Mouse (Mus musculus) myocyte (in vitro differentiated cells): ENCODE measurements around the gene Slc34a3. TPM values are rescaled to one million over a fixed set of nuclear protein-coding genes. Genes with fewer than 3 reads are reported as not detected.

ENCODE experiments used
- H3K27me3 ChIP-seq: one replicate; pipeline ENCODE4 v1.6.1; 2011; ENCODE audit not compliant: control insufficient read depth, insufficient read depth, insufficient read length
- H3K36me3 ChIP-seq: one replicate; pipeline ENCODE4 v1.6.1; 2011; ENCODE audit not compliant: control insufficient read depth, insufficient read depth
- H3K4me2 ChIP-seq: one replicate; pipeline ENCODE4 v1.6.1; 2011; ENCODE audit warnings: low read depth, control low read depth
- H3K4me3 ChIP-seq: one replicate; pipeline ENCODE4 v1.5.1; 2011; ENCODE audit warnings: mild to moderate bottlenecking, control low read depth, moderate library complexity
- H3K79me2 ChIP-seq: one replicate; pipeline ENCODE4 v1.6.1; 2011; ENCODE audit not compliant: control insufficient read depth, insufficient read depth
- H3ac ChIP-seq: one replicate; pipeline ENCODE4 v1.6.1; 2011; ENCODE audit not compliant: control insufficient read depth, insufficient read length
- CEBPB ChIP-seq: IDR thresholded peaks from 2 replicates; pipeline ENCODE4 v1.6.1; 2011; ENCODE audit warnings: mild to moderate bottlenecking, moderate library complexity; ENCODE audit not compliant: poor library complexity, insufficient read depth, severe bottlenecking
- E2F4 ChIP-seq: IDR thresholded peaks from one replicate; pipeline ENCODE4 v1.6.1; 2011; ENCODE audit warnings: mild to moderate bottlenecking, control low read depth, moderate library complexity; ENCODE audit not compliant: insufficient read depth
- MAX ChIP-seq: IDR thresholded peaks from one replicate; pipeline ENCODE4 v1.6.1; 2011; ENCODE audit warnings: low read depth, mild to moderate bottlenecking, control low read depth
- MYOD1 ChIP-seq, 3 experiments: IDR thresholded peaks; one replicate each; pipeline ENCODE4 v1.6.1; 2011; ENCODE audit warnings: control low read depth in 2 of 3, low read depth in 2 of 3, mild to moderate bottlenecking in 2 of 3, moderate library complexity in 1 of 3; ENCODE audit not compliant: insufficient read length in 2 of 3, control insufficient read depth in 1 of 3
- MYOG ChIP-seq, 3 experiments: IDR thresholded peaks; one replicate each; pipeline ENCODE4 v1.6.1; 2011; ENCODE audit warnings: control low read depth in 2 of 3, low read depth in 2 of 3, mild to moderate bottlenecking in 2 of 3; ENCODE audit not compliant: insufficient read length in 2 of 3, control insufficient read depth in 1 of 3, insufficient read depth in 1 of 3
- POLR2A ChIP-seq: IDR thresholded peaks from one replicate; pipeline ENCODE4 v1.6.1; 2011; ENCODE audit warnings: low read depth, mild to moderate bottlenecking, control low read depth, moderate library complexity; ENCODE audit not compliant: insufficient read length
- POLR2AphosphoS2 ChIP-seq: IDR thresholded peaks from one replicate; pipeline ENCODE4 v1.6.1; 2011; ENCODE audit warnings: low read depth, control low read depth; ENCODE audit not compliant: insufficient read length
- REST ChIP-seq: IDR thresholded peaks from one replicate; pipeline ENCODE4 v1.6.1; 2011; ENCODE audit warnings: mild to moderate bottlenecking, control low read depth, moderate library complexity; ENCODE audit not compliant: insufficient read depth, insufficient read length
- SRF ChIP-seq: IDR thresholded peaks from one replicate; pipeline ENCODE4 v1.6.1; 2011; ENCODE audit warnings: low read depth; ENCODE audit not compliant: control insufficient read depth, insufficient read length
- TCF12 ChIP-seq: IDR thresholded peaks from one replicate; pipeline ENCODE4 v1.6.1; 2011; ENCODE audit warnings: mild to moderate bottlenecking, control low read depth; ENCODE audit not compliant: poor library complexity, insufficient read depth, severe bottlenecking
- TCF3 ChIP-seq: IDR thresholded peaks from one replicate; pipeline ENCODE4 v1.6.1; 2011; ENCODE audit warnings: low read depth, control low read depth; ENCODE audit not compliant: insufficient read length
- USF1 ChIP-seq: IDR thresholded peaks from one replicate; pipeline ENCODE4 v1.6.1; 2011; ENCODE audit warnings: low read depth, mild to moderate bottlenecking, control low read depth, moderate library complexity
- polyA plus RNA-seq: library from polyadenylated mRNA; unstranded; fragments of >200 nt; fragmentation: generic; extraction: Trizol; gene quantifications from one replicate; pipeline ENCODE4 v1.2.1, GENCODE M21; 2012; ENCODE audit warnings: missing spikeins

Gene Slc34a3
- polyA plus RNA-seq, 1 experiment = not detected

GRCm38 (mm10) chr2:25264851-25265250, 30.7 kb upstream of the Slc34a3 start:
- Histone ChIP-seq H3K4me3 (peak overlapping the region; percentile 28), H3K36me3 (no peaks in the 10 kb centered on the region), H3K4me2 (peak overlapping the region; percentile 77), H3ac (no peak overlapping the region), H3K79me2 (no peaks in the 10 kb centered on the region), H3K27me3 (no peaks in the 10 kb centered on the region)
- TF ChIP-seq POLR2AphosphoS2 = no peak
- TF ChIP-seq MAX = no peak
- TF ChIP-seq MYOG (IDR thresholded peaks at IDR 0.05; ENCODE audit: control insufficient read depth in 1 of 3, insufficient read depth in 1 of 3, insufficient read length in 2 of 3, low read depth in 2 of 3) = no peak
- TF ChIP-seq MYOD1 (IDR thresholded peaks at IDR 0.05; ENCODE audit: control insufficient read depth in 1 of 3, insufficient read length in 2 of 3, low read depth in 2 of 3) = no peak
- no peak for TF ChIP-seq TCF12
- TF ChIP-seq CEBPB = no peak

- peak overlapping the region; percentile 77 for H3K4me2 ChIP-seq
- H3K79me2 ChIP-seq = no peaks in the 10 kb centered on the region
- TF ChIP-seq POLR2AphosphoS2 (no peak), TCF3 (no peak), MYOG (IDR thresholded peaks at IDR 0.05; ENCODE audit: control insufficient read depth in 1 of 3, insufficient read depth in 1 of 3, insufficient read length in 2 of 3, low read depth in 2 of 3) (no peak), MAX (no peak), REST (no peak), USF1 (no peak), SRF (no peak), MYOD1 (IDR thresholded peaks at IDR 0.05; ENCODE audit: control insufficient read depth in 1 of 3, insufficient read length in 2 of 3, low read depth in 2 of 3) (no peak), TCF12 (no peak), POLR2A (no peak), E2F4 (no peak), CEBPB (no peak)
- H3K27me3 ChIP-seq = no peaks in the 10 kb centered on the region
- no peaks in the 10 kb centered on the region for H3K36me3 ChIP-seq
- no peak overlapping the region for H3ac ChIP-seq
- peak overlapping the region; percentile 28 for H3K4me3 ChIP-seq
These were observed 30.1 kb upstream of the Slc34a3 start for GRCm38 (mm10) chr2:25264286-25264660.

- Histone ChIP-seq H3K36me3 (no peaks in the 10 kb centered on the region), H3K27me3 (no peaks in the 10 kb centered on the region), H3K79me2 (no peaks in the 10 kb centered on the region), H3K4me2 (peak overlapping the region; percentile 77), H3ac (peak overlapping the region; percentile 18), H3K4me3 (peak overlapping the region; percentile 28)
- no peak for TF ChIP-seq MYOD1 (IDR thresholded peaks at IDR 0.05; ENCODE audit: control insufficient read depth in 1 of 3, insufficient read length in 2 of 3, low read depth in 2 of 3)
- no peak for TF ChIP-seq USF1
- TF ChIP-seq TCF12 = no peak
- no peak for TF ChIP-seq REST
- no peak for TF ChIP-seq MYOG (IDR thresholded peaks at IDR 0.05; ENCODE audit: control insufficient read depth in 1 of 3, insufficient read depth in 1 of 3, insufficient read length in 2 of 3, low read depth in 2 of 3)
- no peak for TF ChIP-seq POLR2AphosphoS2
- no peak for TF ChIP-seq SRF
These were observed 29.6 kb upstream of the Slc34a3 start for GRCm38 (mm10) chr2:25263623-25264285.

- Histone ChIP-seq H3K4me3 (peak overlapping the region; percentile 28), H3K79me2 (no peaks in the 10 kb centered on the region), H3K36me3 (no peaks in the 10 kb centered on the region), H3K27me3 (no peaks in the 10 kb centered on the region), H3ac (peak overlapping the region; percentile 18), H3K4me2 (peak overlapping the region; percentile 77)
- TF ChIP-seq CEBPB (no peak), SRF (no peak), POLR2AphosphoS2 (no peak), MYOD1 (IDR thresholded peaks at IDR 0.05; ENCODE audit: control insufficient read depth in 1 of 3, insufficient read length in 2 of 3, low read depth in 2 of 3) (peak in 1 of 3 experiments; percentile 24), E2F4 (no peak), USF1 (no peak), POLR2A (no peak)
These were observed 28.8 kb upstream of the Slc34a3 start for GRCm38 (mm10) chr2:25262795-25263622.

GRCm38 (mm10) chr2:25262291-25262767, 28.2 kb upstream of the Slc34a3 start, which contains the start of gene Tprn:
Gene Tprn, plus strand, starts transcription at chr2:25262618.
- H3K4me3 ChIP-seq = peak within 1 kb of the TSS; percentile 28
- H3K79me2 ChIP-seq = no peaks in the 10 kb centered on the region
- TF ChIP-seq SRF (peak; percentile 25), POLR2AphosphoS2 (peak; percentile 31), POLR2A (peak; percentile 65), TCF3 (no peak)

More at GRCm38 (mm10) chr2:25262291-25262767, 28.2 kb upstream of the Slc34a3 start, which contains the start of gene Tprn:
- Histone ChIP-seq H3K36me3 (no peaks in the 10 kb centered on the region), H3ac (peak within 1 kb of the TSS; percentile 18), H3K4me2 (peak within 1 kb of the TSS; percentile 90), H3K27me3 (no peaks in the 10 kb centered on the region)
